Mouse (Mus musculus) heart, adult 2 months (tissue): ENCODE measurements around the gene Madcam1.

ENCODE experiments used
- CTCF ChIP-seq: fragments of 200-600 bp; IDR thresholded peaks from 2 replicates; pipeline ENCODE4 v1.8.1; 2022; ENCODE audit warnings: antibody characterized with exemption, mild to moderate bottlenecking, moderate library complexity
- EP300 ChIP-seq: fragments of 200-500 bp; IDR thresholded peaks from 2 replicates; pipeline ENCODE4 v1.6.1; 2011; ENCODE audit warnings: low read depth, low read length, control low read depth; ENCODE audit not compliant: insufficient read depth
- POLR2A ChIP-seq: fragments of 200-500 bp; IDR thresholded peaks from 2 replicates; pipeline ENCODE4 v1.6.1; 2011; ENCODE audit warnings: mild to moderate bottlenecking, low read depth, low read length, control low read depth; ENCODE audit not compliant: insufficient read depth

- TF ChIP-seq POLR2A (no peak), CTCF (no peak), EP300 (no peak)
These were observed 39.2 kb downstream of the Madcam1 start for GRCm38 (mm10) chr10:79703541-79703940.
